31 mouse cellular contexts compared by ENCODE assay signal in the genomic region with DNA sequence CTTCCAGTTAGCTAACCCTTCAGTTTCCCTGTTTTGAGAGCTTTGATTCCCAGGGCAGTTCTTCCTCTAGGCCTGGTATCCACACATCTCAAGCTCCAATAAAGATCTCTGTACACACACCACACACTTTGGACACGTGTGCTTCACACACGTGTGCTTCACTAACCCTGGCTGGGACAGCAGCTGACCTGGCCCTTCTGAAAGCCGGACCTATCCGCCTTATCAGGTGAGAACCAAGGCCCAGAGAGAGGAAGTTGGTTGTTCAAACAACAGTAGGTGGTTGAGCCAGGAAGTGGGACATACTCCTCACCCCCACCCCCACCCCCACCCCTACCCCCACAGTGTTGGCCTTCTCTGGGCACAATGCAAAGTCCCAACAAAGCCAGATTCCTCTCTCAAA. TPM values are rescaled to one million over a fixed set of nuclear protein-coding genes. Genes with fewer than 3 reads are reported as not detected.
DNase-seq lines count a peak whose midpoint lies in the region; ATAC-seq and TF ChIP-seq lines count a peak whose summit lies in the region.
"Had no signal": no experiment of that assay in that cellular context is flagged by ENCODE, and none has a peak within 500 bp of the region (broad histone marks: within the 10 kb centered on the region; RNA-seq: fewer than 3 reads in every experiment).

No protein-coding gene starts in this region.

- no peak overlapping the region for H3K9ac ChIP-seq in heart, embryonic 11.5 days (ENCODE audit: low read depth, low read length)
- H3K9ac ChIP-seq in lung, postnatal 0 days (replicated peaks; ENCODE audit: low read depth) = no peak overlapping the region
- H3K9ac ChIP-seq in intestine, embryonic 16.5 days (ENCODE audit: low read depth, low read length) = no peak overlapping the region
- no peak overlapping the region for H3K9ac ChIP-seq in kidney, embryonic 15.5 days
- H3K9ac ChIP-seq: embryonic facial prominence, embryonic 13.5 days; forebrain, embryonic 12.5 days; forebrain, embryonic 15.5 days; heart, embryonic 13.5 days; hindbrain, embryonic 14.5 days had no signal

- peak overlapping the region; percentile 36; the same call in 1 of the 2 replicates for H3K27ac ChIP-seq in heart, embryonic 10.5 days
- H3K27ac ChIP-seq in heart, embryonic 11.5 days (ENCODE audit: low read depth, low read length) = no peak overlapping the region
- no peak overlapping the region for H3K27ac ChIP-seq in lung, postnatal 0 days (ENCODE audit: low read length)
- no peak overlapping the region for H3K27ac ChIP-seq in intestine, embryonic 16.5 days (ENCODE audit: low read length)
- no peak overlapping the region for H3K27ac ChIP-seq in kidney, embryonic 15.5 days
- H3K27ac ChIP-seq: embryonic facial prominence, embryonic 10.5 days; embryonic facial prominence, embryonic 13.5 days; forebrain, embryonic 12.5 days; forebrain, embryonic 15.5 days; gastrocnemius, adult 2 months; heart, embryonic 13.5 days; hindbrain, embryonic 14.5 days; hindbrain, postnatal 0 days had no signal

- no peak for TF ChIP-seq CTCF in lung, postnatal 0 days (IDR thresholded peaks at IDR 0.05)

- H3K9me3 ChIP-seq in heart, embryonic 10.5 days = no peaks in the 10 kb centered on the region
- H3K9me3 ChIP-seq in heart, embryonic 11.5 days (replicated peaks; ENCODE audit: control insufficient read depth, low read length) = no peaks in the 10 kb centered on the region
- H3K9me3 ChIP-seq in lung, postnatal 0 days (ENCODE audit: low read length) = no peaks in the 10 kb centered on the region
- no peaks in the 10 kb centered on the region for H3K9me3 ChIP-seq in intestine, embryonic 16.5 days (ENCODE audit: control insufficient read depth, low read length)
- H3K9me3 ChIP-seq in kidney, embryonic 15.5 days (replicated peaks) = no peaks in the 10 kb centered on the region
- H3K9me3 ChIP-seq: embryonic facial prominence, embryonic 10.5 days; embryonic facial prominence, embryonic 13.5 days; forebrain, embryonic 12.5 days; forebrain, embryonic 15.5 days; G1E; heart, embryonic 13.5 days had no signal

- WGBS in heart, embryonic 10.5 days = 43% methylated on average over 4 of the region's 4 CpGs
- WGBS in heart, embryonic 11.5 days (ENCODE audit: insufficient replicate concordance) = 52% methylated on average over 4 of the region's 4 CpGs
- 43% methylated on average over 4 of the region's 4 CpGs for WGBS in lung, postnatal 0 days
- WGBS in intestine, embryonic 16.5 days = 70% methylated on average over 4 of the region's 4 CpGs
- 84% methylated on average over 4 of the region's 4 CpGs for WGBS in kidney, embryonic 15.5 days

- H3K4me2 ChIP-seq in heart, embryonic 11.5 days = no peak overlapping the region
- no peak overlapping the region for H3K4me2 ChIP-seq in lung, postnatal 0 days (replicated peaks; ENCODE audit: low read depth, low read length)
- no peak overlapping the region for H3K4me2 ChIP-seq in intestine, embryonic 16.5 days (ENCODE audit: low read depth, low read length)
- H3K4me2 ChIP-seq in kidney, embryonic 15.5 days = no peak overlapping the region
- H3K4me2 ChIP-seq: embryonic facial prominence, embryonic 13.5 days; forebrain, embryonic 12.5 days; forebrain, embryonic 15.5 days; heart, embryonic 13.5 days; hindbrain, embryonic 14.5 days had no signal

- DNase-seq in heart, embryonic 10.5 days (ENCODE audit: low spot score) = no peak
- no peak for DNase-seq in lung, postnatal 0 days (ENCODE audit: low spot score)
- DNase-seq in lung, postnatal 36 days = no peak
- peak; percentile 40 for DNase-seq in naive thymus-derived CD4-positive, alpha-beta T cell, adult 2 months (ENCODE audit: low read depth)
- DNase-seq in ovary, postnatal 14 days (ENCODE audit: low spot score) = no peak
- DNase-seq: adrenal gland, adult 2 months; adrenal gland, postnatal 14 days; B cell, adult 2 months; cerebellum, adult 11-12 months; cerebellum, adult 8-10 months; cerebellum, postnatal 10 days; cerebellum, postnatal 36 days; embryo, embryonic 11 days; gastrocnemius, adult 2 months; gastrocnemius, postnatal 14 days; heart, adult 11 months; heart, postnatal 14 days; heart, postnatal 4 days had no signal

- peaks cover 21% of the 10 kb centered on the region for H3K4me1 ChIP-seq in heart, embryonic 10.5 days
- no peaks in the 10 kb centered on the region for H3K4me1 ChIP-seq in heart, embryonic 11.5 days (ENCODE audit: control insufficient read depth, insufficient read depth, low read length)
- H3K4me1 ChIP-seq in lung, postnatal 0 days (ENCODE audit: insufficient read depth, low read depth, low read length) = no peaks in the 10 kb centered on the region
- no peaks in the 10 kb centered on the region; the same call in 1 of the 2 replicates for H3K4me1 ChIP-seq in intestine, embryonic 16.5 days (ENCODE audit: control insufficient read depth, insufficient read depth, low read length)
- H3K4me1 ChIP-seq in kidney, embryonic 15.5 days = no peaks in the 10 kb centered on the region
- H3K4me1 ChIP-seq: forebrain, embryonic 12.5 days; forebrain, embryonic 15.5 days had no signal

- ATAC-seq in heart, embryonic 11.5 days (replicated peaks; ENCODE audit: insufficient number of reproducible peaks, low FRiP score, low TSS enrichment) = no peak
- peak; percentile 48 for ATAC-seq in lung, postnatal 0 days
- no peak for ATAC-seq in intestine, embryonic 16.5 days
- ATAC-seq in kidney, embryonic 15.5 days (replicated peaks; ENCODE audit: low FRiP score) = no peak
- ATAC-seq: forebrain, embryonic 15.5 days; hindbrain, postnatal 0 days had no signal

- no peak overlapping the region for H3K4me3 ChIP-seq in heart, embryonic 10.5 days
- no peak overlapping the region for H3K4me3 ChIP-seq in heart, embryonic 11.5 days (ENCODE audit: low read depth, low read length)
- H3K4me3 ChIP-seq in lung, postnatal 0 days (ENCODE audit: low read depth, low read length) = no peak overlapping the region
- no peak overlapping the region for H3K4me3 ChIP-seq in intestine, embryonic 16.5 days (ENCODE audit: low read length)
- H3K4me3 ChIP-seq in kidney, embryonic 15.5 days (replicated peaks) = no peak overlapping the region
- H3K4me3 ChIP-seq: embryonic facial prominence, embryonic 10.5 days; embryonic facial prominence, embryonic 13.5 days; erythroblast, embryonic 14.5 days; forebrain, embryonic 12.5 days; forebrain, embryonic 15.5 days; gastrocnemius, adult 2 months; heart, embryonic 13.5 days had no signal

- H3K36me3 ChIP-seq in heart, embryonic 10.5 days = no peaks in the 10 kb centered on the region
- H3K36me3 ChIP-seq in heart, embryonic 11.5 days (ENCODE audit: control insufficient read depth, insufficient read depth, low read length) = no peaks in the 10 kb centered on the region
- no peaks in the 10 kb centered on the region for H3K36me3 ChIP-seq in lung, postnatal 0 days (ENCODE audit: insufficient read depth, low read length)
- no peaks in the 10 kb centered on the region for H3K36me3 ChIP-seq in intestine, embryonic 16.5 days (ENCODE audit: control insufficient read depth, insufficient read depth, low read length)
- no peaks in the 10 kb centered on the region for H3K36me3 ChIP-seq in kidney, embryonic 15.5 days
- H3K36me3 ChIP-seq: embryonic facial prominence, embryonic 10.5 days; embryonic facial prominence, embryonic 13.5 days; forebrain, embryonic 12.5 days; forebrain, embryonic 15.5 days; G1E; heart, embryonic 13.5 days had no signal

- TF ChIP-seq EP300 in lung, postnatal 0 days (IDR thresholded peaks at IDR 0.05) = no peak

- H3K27me3 ChIP-seq in heart, embryonic 10.5 days (ENCODE audit: insufficient read depth, poor library complexity, severe bottlenecking) = peaks cover 6% of the 10 kb centered on the region; the same call in 1 of the 2 replicates
- H3K27me3 ChIP-seq in heart, embryonic 11.5 days (ENCODE audit: control insufficient read depth, insufficient read depth, low read length) = no peaks in the 10 kb centered on the region
- H3K27me3 ChIP-seq in lung, postnatal 0 days (replicated peaks; ENCODE audit: insufficient read depth, low read length) = no peaks in the 10 kb centered on the region
- H3K27me3 ChIP-seq in intestine, embryonic 16.5 days (replicated peaks; ENCODE audit: control insufficient read depth, insufficient read depth, low read length) = no peaks in the 10 kb centered on the region
- H3K27me3 ChIP-seq in kidney, embryonic 15.5 days = no peaks in the 10 kb centered on the region; the same call in 1 of the 2 replicates
- H3K27me3 ChIP-seq: CH12.LX; embryonic facial prominence, embryonic 13.5 days; forebrain, embryonic 12.5 days; forebrain, embryonic 15.5 days; heart, embryonic 13.5 days had no signal

RNA-seq across cellular contexts. Expression of a gene that starts 24.9 kb away (rescaled TPM):
- polyA plus RNA-seq in heart, embryonic 10.5 days (2016; fragmentation: Nextera tagmentation; extraction: Ambion mirVana) = 2.1 TPM in 2 replicates
- polyA plus RNA-seq in heart, embryonic 11.5 days (2014; fragmentation: Nextera tagmentation; extraction: Ambion mirVana) = 3.0 and 3.4 TPM in 2 replicates
- polyA plus RNA-seq in lung, postnatal 0 days (2015; fragmentation: Nextera tagmentation; extraction: Ambion mirVana) = 7.9 and 8.9 TPM in 2 replicates
- 5.7 and 6.5 TPM in 2 replicates for polyA plus RNA-seq in intestine, embryonic 16.5 days (2015; fragmentation: Nextera tagmentation; extraction: Ambion mirVana)
- 5.4 and 6.2 TPM in 2 replicates for polyA plus RNA-seq in kidney, embryonic 15.5 days (2015; fragmentation: Nextera tagmentation; extraction: Ambion mirVana)
